Mouse (Mus musculus): ENCODE measurements around the gene Eif4a1. TPM values are rescaled to one million over a fixed set of nuclear protein-coding genes. Genes with fewer than 3 reads are reported as not detected.
"Not testable (repeated sequence)": the region's sequence is repeated elsewhere in the genome, so short reads cannot be mapped to it uniquely, and the experiment has no call there.

Gene Eif4a1
- polyA plus RNA-seq, 1 experiment: 30.9 TPM

DNA sequence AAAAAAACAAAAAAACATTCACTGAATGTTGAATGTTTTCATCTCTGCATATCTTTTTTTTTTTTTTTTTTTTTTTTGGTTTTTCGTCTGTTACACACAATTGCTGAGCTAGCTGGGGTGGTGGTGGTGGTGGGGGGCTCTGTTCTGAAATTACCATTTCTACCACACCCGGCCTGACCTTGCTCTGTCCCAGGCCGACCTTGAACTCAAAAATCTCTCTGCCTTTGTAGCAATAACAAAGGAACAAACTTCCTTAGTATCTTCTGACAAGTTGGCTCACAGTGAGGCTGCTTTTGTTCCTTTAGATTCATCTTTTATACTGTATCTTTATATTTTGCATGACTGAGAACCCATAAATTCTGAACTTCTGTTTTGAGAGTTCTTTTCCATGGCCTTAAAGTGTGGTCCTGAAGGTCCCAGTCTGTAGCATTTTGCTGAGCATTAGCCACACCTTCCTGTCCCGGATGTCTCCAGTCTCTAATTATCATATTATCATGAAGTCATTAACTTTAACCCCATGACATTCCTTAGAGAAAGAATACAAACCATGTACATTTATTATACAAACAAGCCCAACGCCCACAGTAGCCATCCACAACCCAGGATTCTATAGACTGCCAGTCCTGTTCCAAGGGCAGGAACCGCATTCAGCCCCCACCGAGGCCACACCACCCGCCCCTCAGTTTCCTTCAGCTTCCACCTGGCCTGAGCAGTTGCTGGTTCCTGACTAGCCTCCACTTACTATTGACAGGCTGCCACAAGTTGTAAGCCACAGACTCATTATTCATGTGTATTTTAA lies 31.8 kb upstream of the Eif4a1 start:
- Histone ChIP-seq H3K9me3 (ENCODE audit: control insufficient read depth, low read length) (no peaks in the 10 kb centered on the region), H3K4me3 (replicated peaks) (no peak overlapping the region), H3K4me1 (ENCODE audit: control insufficient read depth) (peaks cover 19% of the 10 kb centered on the region), H3K27me3 (ENCODE audit: control insufficient read depth) (no peaks in the 10 kb centered on the region), H3K36me3 (ENCODE audit: control insufficient read depth) (no peaks in the 10 kb centered on the region)
- TF ChIP-seq TAL1 (IDR thresholded peaks at IDR 0.05; ENCODE audit: low read length) (no peak), GATA1 (IDR thresholded peaks at IDR 0.05; ENCODE audit: low read length) (no peak)

DNA sequence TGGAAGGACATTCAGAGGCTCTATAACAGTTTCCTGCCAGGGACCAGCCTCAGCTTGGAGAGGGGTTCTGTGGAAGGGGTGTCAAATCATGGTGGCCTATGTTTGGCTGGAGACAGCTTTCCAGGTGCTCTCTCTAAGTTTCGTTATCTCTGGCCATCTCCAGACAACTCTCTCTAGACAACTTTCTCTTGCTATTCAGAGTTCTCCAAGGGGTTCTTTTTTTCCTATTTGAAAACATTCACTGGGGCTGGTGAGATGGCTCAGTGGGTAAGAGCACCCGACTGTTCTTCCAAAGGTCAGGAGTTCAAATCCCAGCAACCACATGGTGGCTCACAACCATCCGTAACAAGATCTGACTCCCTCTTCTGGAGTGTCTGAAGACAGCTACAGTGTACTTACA lies 31.2 kb upstream of the Eif4a1 start:
- H3K4me3 ChIP-seq (replicated peaks): not testable (repeated sequence)
- peaks cover 17% of the 10 kb centered on the region for H3K4me1 ChIP-seq (ENCODE audit: control insufficient read depth)

DNA sequence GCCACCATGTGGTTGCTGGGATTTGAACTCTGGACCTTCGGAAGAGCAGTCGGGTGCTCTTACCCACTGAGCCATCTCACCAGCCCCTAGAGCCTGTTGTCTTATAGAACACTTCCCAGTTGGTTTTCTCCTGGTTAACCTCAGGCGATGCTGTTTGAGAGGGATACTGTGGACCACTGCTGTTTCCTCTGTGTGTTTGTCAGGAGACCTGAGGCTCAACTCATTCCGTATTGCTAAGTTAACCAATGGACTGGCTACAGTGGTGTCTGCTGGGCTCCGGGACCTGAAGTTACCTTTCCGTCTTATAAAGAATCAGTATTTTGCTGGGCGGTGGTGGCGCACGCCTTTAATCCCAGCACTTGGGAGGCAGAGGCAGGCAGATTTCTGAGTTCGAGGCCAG lies 30.7 kb upstream of the Eif4a1 start:
- not testable (repeated sequence) for H3K27me3 ChIP-seq (ENCODE audit: control insufficient read depth); H3K4me3 ChIP-seq (replicated peaks); H3K36me3 ChIP-seq (ENCODE audit: control insufficient read depth); H3K9me3 ChIP-seq (ENCODE audit: control insufficient read depth, low read length)
- H3K4me1 ChIP-seq (ENCODE audit: control insufficient read depth): peaks cover 17% of the 10 kb centered on the region

More for the DNA sequence above, 31.2 kb upstream of the Eif4a1 start:
- H3K27me3 ChIP-seq (ENCODE audit: control insufficient read depth); H3K9me3 ChIP-seq (ENCODE audit: control insufficient read depth, low read length); H3K36me3 ChIP-seq (ENCODE audit: control insufficient read depth): not testable (repeated sequence)

DNA sequence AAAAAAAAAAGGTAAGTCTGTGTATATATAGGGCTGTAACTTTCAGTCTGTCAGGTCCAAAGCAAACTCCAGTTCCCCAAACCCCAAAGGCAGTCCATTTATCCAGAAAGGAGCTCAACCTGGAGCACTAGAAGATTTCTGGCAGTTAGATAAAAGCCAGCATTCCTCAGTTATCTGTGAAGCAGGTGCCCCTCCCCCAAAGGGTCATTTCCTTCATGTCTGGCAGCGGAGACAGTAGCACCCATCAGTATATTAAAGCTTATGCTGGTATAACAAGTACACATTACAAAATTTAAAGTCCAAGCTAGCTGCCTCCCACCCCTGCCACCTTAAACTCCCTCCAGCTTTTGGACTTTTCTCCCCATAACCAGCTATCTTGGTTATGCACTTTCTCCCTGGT lies 27.4 kb upstream of the Eif4a1 start:
- H3K27me3 ChIP-seq (ENCODE audit: control insufficient read depth): peaks cover 13% of the 10 kb centered on the region
- no peaks in the 10 kb centered on the region for H3K36me3 ChIP-seq (ENCODE audit: control insufficient read depth)
- TF ChIP-seq TAL1 (IDR thresholded peaks at IDR 0.05; ENCODE audit: low read length) (no peak), GATA1 (IDR thresholded peaks at IDR 0.05; ENCODE audit: low read length) (no peak)
- H3K4me3 ChIP-seq (replicated peaks): no peak overlapping the region
- peaks cover 3% of the 10 kb centered on the region; the same call in 1 of the 2 replicates for H3K9me3 ChIP-seq (ENCODE audit: control insufficient read depth, low read length)
- peaks cover 20% of the 10 kb centered on the region for H3K4me1 ChIP-seq (ENCODE audit: control insufficient read depth)

DNA sequence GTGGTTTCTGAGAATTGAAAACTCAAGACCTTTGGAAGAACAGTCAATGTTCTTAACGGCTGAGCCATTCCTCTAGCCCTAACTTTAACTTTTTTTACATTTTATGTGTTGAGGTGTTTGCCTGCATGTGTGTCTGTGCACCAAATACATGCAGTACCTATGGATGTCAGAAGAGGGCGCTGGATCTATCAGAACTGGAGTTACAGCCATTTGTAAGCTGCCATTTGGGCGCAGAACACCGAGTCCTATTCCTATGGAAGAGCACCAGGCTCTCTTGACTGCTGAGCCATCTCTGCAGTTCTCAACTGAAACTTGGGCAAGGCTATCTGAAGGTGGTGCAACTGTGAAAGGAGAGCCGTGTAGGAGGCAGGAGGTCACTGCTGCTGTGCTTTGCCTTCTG lies 26.4 kb upstream of the Eif4a1 start:
- no peak overlapping the region for H3K4me3 ChIP-seq (replicated peaks)
- TF ChIP-seq GATA1 (IDR thresholded peaks at IDR 0.05; ENCODE audit: low read length) (no peak), TAL1 (IDR thresholded peaks at IDR 0.05; ENCODE audit: low read length) (no peak)
- H3K4me1 ChIP-seq (ENCODE audit: control insufficient read depth): peaks cover 20% of the 10 kb centered on the region
- no peaks in the 10 kb centered on the region for H3K36me3 ChIP-seq (ENCODE audit: control insufficient read depth)
- peaks cover 3% of the 10 kb centered on the region; the same call in 1 of the 2 replicates for H3K9me3 ChIP-seq (ENCODE audit: control insufficient read depth, low read length)
- peaks cover 13% of the 10 kb centered on the region for H3K27me3 ChIP-seq (ENCODE audit: control insufficient read depth)

DNA sequence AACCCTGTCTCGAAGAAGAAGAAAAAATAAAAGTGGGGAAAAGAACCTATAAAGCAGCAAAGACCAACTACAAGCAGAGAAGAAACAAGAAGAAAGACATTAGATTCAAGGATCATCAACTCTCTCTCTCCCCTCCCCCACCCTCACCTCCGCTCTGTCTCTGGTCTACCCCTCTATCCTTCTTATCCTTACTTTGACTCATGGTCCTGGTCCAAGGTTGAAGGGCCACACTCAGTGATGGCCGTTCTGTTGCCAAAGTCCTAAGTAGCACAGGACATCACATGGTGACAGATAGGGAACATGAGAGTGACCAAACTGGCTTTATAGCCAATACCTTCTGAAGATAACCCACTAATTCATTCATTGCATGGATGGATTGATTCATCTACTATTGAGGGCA lies 25.2 kb upstream of the Eif4a1 start:
- Histone ChIP-seq H3K36me3 (ENCODE audit: control insufficient read depth) (no peaks in the 10 kb centered on the region), H3K4me1 (ENCODE audit: control insufficient read depth) (peaks cover 29% of the 10 kb centered on the region), H3K9me3 (ENCODE audit: control insufficient read depth, low read length) (peaks cover 3% of the 10 kb centered on the region; the same call in 1 of the 2 replicates), H3K4me3 (replicated peaks) (no peak overlapping the region), H3K27me3 (ENCODE audit: control insufficient read depth) (peaks cover 16% of the 10 kb centered on the region)
- TF ChIP-seq TAL1 (IDR thresholded peaks at IDR 0.05; ENCODE audit: low read length) (no peak), GATA1 (IDR thresholded peaks at IDR 0.05; ENCODE audit: low read length) (no peak)

DNA sequence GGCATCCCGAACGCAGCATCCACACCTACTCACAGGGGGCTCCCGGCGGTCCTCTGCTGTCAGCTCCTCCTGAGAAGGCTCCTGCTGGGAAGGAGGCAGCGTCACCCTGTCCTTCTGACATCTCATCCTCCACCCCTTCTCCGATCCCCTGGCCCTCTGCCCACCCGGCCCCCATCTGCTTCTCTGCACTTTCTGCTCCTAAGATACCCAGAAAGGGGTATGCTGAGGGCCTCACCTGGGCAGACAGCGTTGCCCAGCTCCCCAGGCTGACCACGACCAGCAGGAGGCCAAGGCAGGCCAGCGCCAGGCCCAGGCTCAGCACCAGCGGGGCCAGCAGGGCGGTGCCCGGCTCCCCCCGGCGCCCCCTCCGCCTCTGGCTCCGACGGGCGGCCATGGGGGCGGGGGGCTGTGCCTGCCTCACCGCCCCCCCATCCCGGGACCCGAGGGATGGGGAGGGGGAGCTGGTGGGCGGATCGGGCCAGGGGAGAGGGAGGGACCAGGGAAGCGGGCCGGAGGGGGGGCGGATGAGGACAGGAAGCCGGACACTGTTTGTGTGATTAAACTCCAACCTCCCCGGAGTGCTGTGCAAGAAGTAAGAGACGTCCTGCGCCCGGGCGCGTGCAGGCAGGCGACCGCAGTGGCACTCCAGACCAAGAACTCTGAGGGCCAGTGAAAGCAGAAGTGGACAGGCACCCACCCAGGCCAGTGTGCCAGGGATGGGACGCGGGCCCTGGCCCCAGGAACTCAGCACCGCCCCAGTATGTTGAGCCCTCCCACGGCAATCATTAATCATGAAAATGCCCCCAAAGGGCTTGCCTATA lies 23.3 kb upstream of the Eif4a1 start, which contains the start of the genes Tnfsf12 and Tnfsfm13:
Tnfsf12 (minus strand) TSS at position 489 of the 821 bp plus-strand sequence.
Tnfsfm13 (minus strand) TSS at position 738 of the 821 bp plus-strand sequence.
- TF ChIP-seq TAL1 (IDR thresholded peaks at IDR 0.05; ENCODE audit: low read length) (no peak), GATA1 (IDR thresholded peaks at IDR 0.05; ENCODE audit: low read length) (no peak)
- Histone ChIP-seq H3K27me3 (ENCODE audit: control insufficient read depth) (peaks cover 16% of the 10 kb centered on the region), H3K36me3 (ENCODE audit: control insufficient read depth) (no peaks in the 10 kb centered on the region; the same call in 1 of the 2 replicates), H3K4me3 (replicated peaks) (peak within 1 kb of the TSS; percentile 46), H3K9me3 (ENCODE audit: control insufficient read depth, low read length) (peaks cover 3% of the 10 kb centered on the region; the same call in 1 of the 2 replicates), H3K4me1 (ENCODE audit: control insufficient read depth) (peaks cover 29% of the 10 kb centered on the region)

DNA sequence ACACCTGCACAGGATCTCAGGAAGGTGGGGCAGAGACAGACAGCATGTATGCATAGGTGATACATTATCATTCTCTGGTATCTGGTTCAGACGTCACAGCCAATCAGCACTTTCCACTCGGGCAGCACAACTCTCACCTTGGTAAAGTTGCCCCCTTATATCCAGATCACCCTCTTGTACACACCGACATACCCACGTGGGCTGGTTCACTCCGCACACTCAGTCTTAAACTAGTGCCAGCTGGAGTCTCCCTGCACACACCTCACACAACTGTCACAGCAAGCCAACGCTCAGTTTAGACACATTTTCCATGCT lies 22.8 kb upstream of the Eif4a1 start:
- Histone ChIP-seq H3K36me3 (ENCODE audit: control insufficient read depth) (no peaks in the 10 kb centered on the region; the same call in 1 of the 2 replicates), H3K27me3 (ENCODE audit: control insufficient read depth) (peaks cover 16% of the 10 kb centered on the region), H3K4me3 (replicated peaks) (peak overlapping the region; percentile 46), H3K9me3 (ENCODE audit: control insufficient read depth, low read length) (peaks cover 3% of the 10 kb centered on the region; the same call in 1 of the 2 replicates), H3K4me1 (ENCODE audit: control insufficient read depth) (peaks cover 32% of the 10 kb centered on the region)
- no peak for TF ChIP-seq GATA1 (IDR thresholded peaks at IDR 0.05; ENCODE audit: low read length)
- TF ChIP-seq TAL1 (IDR thresholded peaks at IDR 0.05; ENCODE audit: low read length): no peak

DNA sequence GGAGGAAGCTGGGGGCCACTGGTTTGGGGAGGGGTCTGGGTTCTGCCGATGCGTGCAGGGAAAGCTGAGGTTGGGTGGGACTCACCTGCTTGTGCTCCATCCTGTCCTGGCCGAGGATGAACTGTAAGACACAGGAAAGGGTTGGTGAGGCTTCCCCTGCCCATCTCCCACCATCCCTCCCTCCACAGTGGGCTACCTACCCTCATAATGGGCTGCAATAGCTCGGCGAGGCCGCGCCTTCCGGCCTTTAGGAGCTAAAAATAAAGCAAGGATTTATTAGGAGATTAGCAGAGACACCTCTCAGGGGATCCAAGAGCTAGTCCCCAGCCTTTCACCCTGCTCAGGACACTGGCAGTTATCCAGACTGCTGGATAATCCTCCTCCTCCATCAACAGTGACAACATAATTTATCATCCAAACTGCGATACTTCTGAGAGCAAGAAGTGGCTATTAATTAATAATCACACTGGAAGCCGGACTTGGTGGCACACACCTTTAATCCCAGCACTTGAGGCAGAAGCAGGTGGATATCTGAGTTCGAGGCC lies 21.3 kb upstream of the Eif4a1 start:
- Histone ChIP-seq H3K4me3 (replicated peaks) (no peak overlapping the region), H3K36me3 (ENCODE audit: control insufficient read depth) (no peaks in the 10 kb centered on the region; the same call in 1 of the 2 replicates), H3K9me3 (ENCODE audit: control insufficient read depth, low read length) (peaks cover under 1% of the 10 kb centered on the region; the same call in 1 of the 2 replicates), H3K4me1 (ENCODE audit: control insufficient read depth) (peaks cover 29% of the 10 kb centered on the region), H3K27me3 (ENCODE audit: control insufficient read depth) (peaks cover 16% of the 10 kb centered on the region)
- TF ChIP-seq GATA1 (IDR thresholded peaks at IDR 0.05; ENCODE audit: low read length) (no peak), TAL1 (IDR thresholded peaks at IDR 0.05; ENCODE audit: low read length) (no peak)
